Mouse (Mus musculus) ES-Bruce4 (cell line): ENCODE data around the gene Sox5. TPM values are rescaled to one million over a fixed set of nuclear protein-coding genes. Genes with fewer than 3 reads are reported as not detected.

Experiments
- H3K27ac ChIP-seq: 2 replicates; pipeline ENCODE4 v1.5.1; 2012; ENCODE audit warnings: low read length, inconsistent platforms; ENCODE audit not compliant: insufficient read depth
- H3K27me3 ChIP-seq: 2 replicates; pipeline ENCODE4 v1.6.1; 2012; ENCODE audit warnings: mild to moderate bottlenecking, low read length, inconsistent platforms; ENCODE audit not compliant: control insufficient read depth, poor library complexity, insufficient read depth, severe bottlenecking
- H3K36me3 ChIP-seq: 2 replicates; pipeline ENCODE4 v1.6.1; 2012; ENCODE audit warnings: inconsistent platforms, mild to moderate bottlenecking, low read length, moderate library complexity; ENCODE audit not compliant: control insufficient read depth, poor library complexity, insufficient read depth, severe bottlenecking
- H3K4me1 ChIP-seq: one replicate; pipeline ENCODE4 v1.8.1; 2011; ENCODE audit warnings: low read length; ENCODE audit not compliant: control insufficient read depth, insufficient read depth
- H3K4me3 ChIP-seq: 2 replicates; pipeline ENCODE4 v1.5.1; 2011; ENCODE audit warnings: low read depth, mild to moderate bottlenecking, low read length
- H3K9ac ChIP-seq: 2 replicates; pipeline ENCODE4 v1.6.1; 2012; ENCODE audit warnings: low read depth, mild to moderate bottlenecking, inconsistent platforms; ENCODE audit not compliant: poor library complexity, severe bottlenecking
- H3K9me3 ChIP-seq: replicated peaks from 2 replicates; pipeline ENCODE4 v1.6.1; 2012; ENCODE audit warnings: mild to moderate bottlenecking, low read length, inconsistent platforms; ENCODE audit not compliant: control insufficient read depth, poor library complexity, insufficient read depth, severe bottlenecking
- CTCF ChIP-seq: IDR thresholded peaks from one replicate; pipeline ENCODE4 v1.8.1; 2011; ENCODE audit warnings: low read depth, low read length
- EP300 ChIP-seq: IDR thresholded peaks from 2 replicates; pipeline ENCODE4 v1.6.1; 2011; ENCODE audit warnings: low read depth, low read length; ENCODE audit not compliant: insufficient read depth
- POLR2A ChIP-seq: IDR thresholded peaks from one replicate; pipeline ENCODE4 v1.8.1; 2011; ENCODE audit warnings: low read length; ENCODE audit not compliant: insufficient read depth
- polyA plus RNA-seq: library from polyadenylated mRNA; stranded (reverse); fragments of >200 nt; gene quantifications from 2 replicates; pipeline ENCODE4 v1.2.4, GENCODE M21; 2011; ENCODE audit warnings: low read depth; ENCODE audit not compliant: missing spikeins, insufficient read depth, insufficient read length

The Sox5 gene
- 0.38 TPM in 1 of 2 replicates, not detected in the other for polyA plus RNA-seq

DNA sequence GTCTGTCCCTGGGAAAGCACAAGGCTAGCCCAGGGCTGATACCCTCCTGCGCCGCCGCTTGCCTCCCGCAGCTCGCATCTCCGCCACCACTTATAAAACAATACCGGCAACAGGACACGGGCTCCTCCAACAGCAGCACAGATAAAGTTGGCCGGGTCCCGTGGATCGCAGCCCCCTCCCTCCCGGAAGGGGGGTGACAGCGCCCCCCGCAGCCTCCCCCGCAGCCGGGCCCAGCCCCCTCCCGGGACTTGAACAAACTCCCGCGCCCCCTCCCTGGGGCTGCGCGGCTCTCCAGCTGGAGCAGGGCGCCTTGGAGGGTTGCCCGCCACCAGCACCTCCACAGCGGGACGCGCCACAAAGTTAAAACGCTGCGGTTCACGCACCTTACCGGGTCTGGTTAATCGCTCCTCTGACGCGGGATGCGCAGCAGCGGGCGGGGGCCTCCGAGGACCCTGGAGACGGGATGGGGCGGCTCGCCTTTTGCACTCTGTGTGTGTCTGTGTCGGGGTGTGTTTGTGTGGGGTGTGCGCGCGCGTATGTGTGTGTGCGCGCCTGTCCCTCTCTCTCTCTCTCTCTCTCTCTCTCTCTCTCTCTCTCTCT is at the start of gene Sox5:
Gene Sox5 (minus strand): TSS at position 547 of the 600 bp plus-strand sequence.
- Histone ChIP-seq H3K4me1 (no peaks in the 10 kb centered on the region), H3K4me3 (peak within 1 kb of the TSS; percentile 66), H3K9ac (peak within 1 kb of the TSS; percentile 52), H3K27me3 (peaks cover 16% of the 10 kb centered on the region), H3K27ac (no peak within 1 kb of the TSS), H3K36me3 (no peaks in the 10 kb centered on the region), H3K9me3 (no peaks in the 10 kb centered on the region)
- TF ChIP-seq CTCF = no peak
- TF ChIP-seq EP300 = 0 out of 2 replicates have a peak, but pooled peaks have one; percentile 6
- TF ChIP-seq POLR2A = no peak

DNA sequence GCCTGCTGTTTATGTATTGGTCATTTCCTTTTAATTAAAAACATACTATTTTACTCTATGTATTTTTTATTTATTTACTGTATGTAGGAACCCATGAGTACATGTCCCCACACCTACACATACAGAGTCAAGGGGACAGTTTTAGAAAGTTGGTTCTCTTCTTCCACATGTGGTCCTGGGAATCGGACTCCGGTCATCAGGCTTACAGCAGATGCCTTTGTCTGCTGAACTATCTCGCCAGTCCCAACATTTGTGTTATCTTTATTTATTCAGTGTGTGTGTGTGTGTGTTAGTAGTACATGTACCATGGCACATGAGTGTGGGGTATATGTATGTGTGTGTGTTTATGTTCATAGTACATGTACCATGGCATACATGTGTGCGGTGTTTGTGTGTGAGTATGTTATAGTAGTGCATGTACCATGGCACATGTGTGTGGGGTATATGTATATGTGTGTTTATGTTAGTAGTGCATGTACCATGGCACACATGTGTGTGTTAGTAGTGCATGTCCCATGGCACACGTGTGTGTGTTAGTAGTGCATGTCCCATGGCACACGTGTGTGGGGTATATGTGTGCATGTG is 43.3 kb upstream of the Sox5 start:
- TF ChIP-seq POLR2A (no peak), EP300 (no peak), CTCF (no peak)
- H3K9me3 ChIP-seq = no peaks in the 10 kb centered on the region
- no peaks in the 10 kb centered on the region for H3K36me3 ChIP-seq

DNA sequence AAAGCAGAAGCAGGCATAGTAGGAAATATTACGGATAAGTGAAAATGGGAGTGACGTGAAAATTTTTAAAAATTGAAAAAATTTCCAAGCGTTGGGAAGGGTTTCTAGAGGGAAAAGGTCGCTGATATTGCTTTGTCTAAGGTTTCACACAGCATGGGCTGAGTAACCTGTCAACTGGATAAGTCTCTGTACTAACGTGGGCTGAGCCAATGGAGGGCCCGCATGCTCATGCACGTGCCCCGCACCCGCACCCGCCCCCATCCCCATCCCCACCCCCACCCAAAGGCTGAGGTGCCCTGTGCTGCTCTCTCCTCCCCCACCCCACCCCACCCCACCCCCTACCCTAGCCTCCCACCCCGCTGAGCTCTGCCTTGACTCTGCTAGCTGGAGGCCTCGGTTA is 42.4 kb upstream of the Sox5 start:
- no peaks in the 10 kb centered on the region for H3K27me3 ChIP-seq
- H3K9ac ChIP-seq = no peak overlapping the region
- no peaks in the 10 kb centered on the region for H3K9me3 ChIP-seq
- TF ChIP-seq CTCF = no peak
- TF ChIP-seq POLR2A = no peak
- no peak for TF ChIP-seq EP300
- no peaks in the 10 kb centered on the region for H3K4me1 ChIP-seq
- H3K27ac ChIP-seq = no peak overlapping the region
- H3K4me3 ChIP-seq = no peak overlapping the region
- no peaks in the 10 kb centered on the region for H3K36me3 ChIP-seq

More for the DNA sequence above, 43.3 kb upstream of the Sox5 start:
- H3K9ac ChIP-seq = no peak overlapping the region
- no peaks in the 10 kb centered on the region for H3K27me3 ChIP-seq
- H3K27ac ChIP-seq = no peak overlapping the region
- no peak overlapping the region for H3K4me3 ChIP-seq
- H3K4me1 ChIP-seq = no peaks in the 10 kb centered on the region

DNA sequence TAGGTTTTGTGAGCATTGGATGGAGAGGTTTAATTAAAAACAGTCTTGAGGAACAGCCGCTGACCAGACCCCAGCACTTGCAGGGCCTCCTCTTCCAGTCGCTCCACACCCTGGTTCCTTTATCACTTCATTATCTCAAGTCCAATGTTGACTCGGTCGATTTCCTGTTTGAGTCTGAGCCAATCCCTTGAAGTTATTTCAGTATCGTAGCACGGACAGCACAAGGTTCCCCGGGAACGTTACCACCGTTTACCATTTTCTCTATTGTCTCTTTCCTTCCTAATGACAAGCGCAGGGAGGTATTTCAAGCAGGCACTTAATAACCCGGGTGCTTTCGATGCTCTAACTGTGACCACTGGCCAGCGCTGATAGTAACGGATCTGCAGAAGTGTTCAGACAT is 40.8 kb upstream of the Sox5 start:
- no peak overlapping the region for H3K27ac ChIP-seq
- H3K9ac ChIP-seq = no peak overlapping the region
- TF ChIP-seq CTCF (no peak), POLR2A (no peak), EP300 (no peak)
- no peak overlapping the region for H3K4me3 ChIP-seq
- no peaks in the 10 kb centered on the region for H3K36me3 ChIP-seq
- H3K4me1 ChIP-seq = no peaks in the 10 kb centered on the region
- H3K27me3 ChIP-seq = no peaks in the 10 kb centered on the region
- no peaks in the 10 kb centered on the region for H3K9me3 ChIP-seq

- Histone ChIP-seq H3K9ac (no peak overlapping the region), H3K27me3 (no peaks in the 10 kb centered on the region), H3K9me3 (no peaks in the 10 kb centered on the region), H3K4me3 (no peak overlapping the region), H3K36me3 (no peaks in the 10 kb centered on the region), H3K27ac (no peak overlapping the region), H3K4me1 (no peaks in the 10 kb centered on the region)
- TF ChIP-seq CTCF (no peak), EP300 (no peak), POLR2A (no peak)
These were observed 39.2 kb upstream of the Sox5 start for GRCm38 (mm10) chr6:144821019-144821418.

- no peak overlapping the region for H3K27ac ChIP-seq
These were observed 36.2 kb upstream of the Sox5 start for GRCm38 (mm10) chr6:144818016-144818415.

More at GRCm38 (mm10) chr6:144818016-144818415, 36.2 kb upstream of the Sox5 start:
- no peak for TF ChIP-seq CTCF
- no peak for TF ChIP-seq EP300
- TF ChIP-seq POLR2A = no peak
- Histone ChIP-seq H3K9ac (no peak overlapping the region), H3K27me3 (no peaks in the 10 kb centered on the region), H3K36me3 (no peaks in the 10 kb centered on the region), H3K4me1 (no peaks in the 10 kb centered on the region), H3K4me3 (no peak overlapping the region), H3K9me3 (no peaks in the 10 kb centered on the region)
